Mouse (Mus musculus) spleen, adult 18-20 months (tissue): ENCODE results near the gene Stx1b.
"Not testable (repeated sequence)": the region's sequence is repeated elsewhere in the genome, so short reads cannot be mapped to it uniquely, and the experiment has no call there.

ENCODE experiments used
- DNase-seq, 2 experiments: peaks; one replicate each; pipeline ENCODE4 v3.0.0; 2022; ENCODE audit warnings: mixed read lengths in 2 of 2

Gene Stx1b

DNA sequence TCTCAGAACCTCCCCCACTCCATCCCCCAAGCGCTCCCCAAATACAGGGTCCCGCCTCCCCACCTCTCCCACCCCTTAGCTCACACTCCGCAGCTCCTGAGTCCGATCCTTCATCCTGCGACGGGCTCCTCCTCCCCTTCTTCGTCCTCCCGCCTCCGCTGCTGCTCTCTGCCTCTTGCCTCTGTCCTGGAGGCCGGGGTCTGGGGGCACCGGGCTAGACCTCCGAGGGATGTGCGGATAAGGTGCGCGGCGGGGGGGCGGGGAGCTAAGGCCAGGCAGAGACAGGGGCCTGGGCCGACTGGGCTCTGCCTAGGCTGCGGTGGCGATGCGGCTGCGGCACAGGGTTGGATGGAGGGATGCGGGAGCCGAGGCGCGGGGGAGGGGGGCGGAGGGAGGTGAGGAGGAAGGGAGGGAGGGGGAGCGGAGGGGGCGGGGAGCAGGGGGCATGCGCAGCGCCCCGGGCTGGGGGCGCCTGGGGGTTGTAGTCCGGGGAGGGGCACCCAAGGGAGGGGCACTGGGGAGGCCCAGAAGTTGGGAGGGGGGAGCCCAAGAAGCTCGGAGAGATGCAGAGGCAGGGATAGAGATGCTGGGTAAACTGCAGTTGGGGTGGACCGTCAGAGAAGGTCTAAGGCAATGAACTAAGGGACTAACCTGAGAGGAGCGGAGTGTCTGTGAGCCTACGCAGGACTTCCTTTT, at the start of gene Stx1b, which contains the start of gene Stx4a:
Gene Stx1b, minus strand, starts transcription at position 374 of the 696 bp plus-strand sequence.
Gene Stx4a, plus strand, starts transcription at position 119 of the 696 bp plus-strand sequence.
- DNase-seq, result no peak

DNA sequence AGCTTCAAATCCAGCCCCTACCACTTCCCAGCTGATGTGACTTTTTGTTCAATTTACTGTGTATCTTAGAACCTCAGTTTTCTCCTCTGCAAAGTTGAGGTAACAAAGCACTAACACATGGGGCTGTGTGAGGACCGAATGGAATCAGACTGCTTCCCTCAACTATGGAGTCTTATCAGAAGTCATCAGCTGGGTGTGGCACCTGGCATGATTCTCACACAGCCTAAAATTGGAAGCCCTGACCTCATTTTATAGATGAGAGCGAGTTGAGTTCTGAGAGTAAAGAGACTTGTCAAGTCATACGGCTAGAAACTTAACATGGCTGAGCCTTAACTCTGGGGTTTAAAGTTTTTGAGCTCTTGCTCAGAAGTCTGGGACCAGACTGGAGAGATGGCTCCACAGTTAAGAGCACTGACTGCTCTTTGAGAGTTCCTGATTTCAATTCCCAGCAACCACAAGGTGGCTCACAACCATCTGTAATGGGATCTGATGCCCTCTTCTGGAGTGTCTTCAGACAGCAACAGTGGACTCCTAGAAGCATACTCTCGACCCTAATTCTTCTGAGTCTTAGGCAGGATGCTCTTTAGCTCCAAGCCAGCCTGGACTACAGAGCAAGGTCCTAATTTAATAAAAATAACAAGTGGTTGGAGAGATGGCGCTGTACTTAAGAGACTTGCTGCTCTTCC, 45.9 kb upstream of the Stx1b start:
- DNase-seq, result no peak

GRCm38 (mm10) chr7:127869149-127869810, 44.9 kb upstream of the Stx1b start:
- no peak for DNase-seq

GRCm38 (mm10) chr7:127867641-127868040, 43.3 kb upstream of the Stx1b start:
- DNase-seq, result no peak

DNA sequence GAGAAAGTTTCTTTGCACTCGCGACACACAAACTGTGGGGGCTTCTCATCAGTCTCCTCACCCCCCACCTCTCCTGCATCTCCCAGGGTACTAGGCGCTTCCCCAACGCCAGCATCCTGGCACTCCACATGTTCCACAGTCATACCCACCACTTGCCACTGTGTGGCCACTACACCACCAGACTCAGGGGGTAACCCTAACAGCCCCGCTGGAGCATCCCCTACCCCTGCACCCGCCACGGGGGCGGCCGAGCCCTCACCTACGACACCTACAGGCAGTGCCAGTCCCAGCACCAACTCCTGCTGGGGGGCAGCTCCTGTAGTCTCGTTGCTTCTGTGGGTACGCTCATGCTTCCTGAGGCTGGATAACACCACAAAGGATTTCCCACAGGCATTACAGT, 42.1 kb upstream of the Stx1b start:
- no peak for DNase-seq

DNA sequence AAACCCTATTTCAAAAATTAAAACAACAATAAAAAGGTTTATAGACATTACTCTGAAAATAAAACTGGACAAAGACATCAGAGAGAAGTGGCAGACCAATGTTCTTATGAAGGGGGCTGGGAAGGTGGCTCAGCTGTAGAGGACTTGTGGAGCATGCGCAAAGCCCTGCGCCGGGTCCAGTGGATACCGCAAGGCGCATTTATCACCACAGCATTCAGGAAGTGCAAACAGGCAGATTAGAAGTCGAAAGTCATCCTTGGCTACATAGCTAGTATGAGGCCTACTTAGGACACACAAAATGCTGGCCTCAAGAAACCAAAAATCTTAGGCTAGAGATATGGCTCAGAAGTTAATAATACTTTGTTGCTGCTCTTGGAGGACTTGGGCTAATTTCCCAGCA, 33.9 kb upstream of the Stx1b start:
- no peak for DNase-seq

GRCm38 (mm10) chr7:127850906-127851305, 26.6 kb upstream of the Stx1b start:
- no peak for DNase-seq

DNA sequence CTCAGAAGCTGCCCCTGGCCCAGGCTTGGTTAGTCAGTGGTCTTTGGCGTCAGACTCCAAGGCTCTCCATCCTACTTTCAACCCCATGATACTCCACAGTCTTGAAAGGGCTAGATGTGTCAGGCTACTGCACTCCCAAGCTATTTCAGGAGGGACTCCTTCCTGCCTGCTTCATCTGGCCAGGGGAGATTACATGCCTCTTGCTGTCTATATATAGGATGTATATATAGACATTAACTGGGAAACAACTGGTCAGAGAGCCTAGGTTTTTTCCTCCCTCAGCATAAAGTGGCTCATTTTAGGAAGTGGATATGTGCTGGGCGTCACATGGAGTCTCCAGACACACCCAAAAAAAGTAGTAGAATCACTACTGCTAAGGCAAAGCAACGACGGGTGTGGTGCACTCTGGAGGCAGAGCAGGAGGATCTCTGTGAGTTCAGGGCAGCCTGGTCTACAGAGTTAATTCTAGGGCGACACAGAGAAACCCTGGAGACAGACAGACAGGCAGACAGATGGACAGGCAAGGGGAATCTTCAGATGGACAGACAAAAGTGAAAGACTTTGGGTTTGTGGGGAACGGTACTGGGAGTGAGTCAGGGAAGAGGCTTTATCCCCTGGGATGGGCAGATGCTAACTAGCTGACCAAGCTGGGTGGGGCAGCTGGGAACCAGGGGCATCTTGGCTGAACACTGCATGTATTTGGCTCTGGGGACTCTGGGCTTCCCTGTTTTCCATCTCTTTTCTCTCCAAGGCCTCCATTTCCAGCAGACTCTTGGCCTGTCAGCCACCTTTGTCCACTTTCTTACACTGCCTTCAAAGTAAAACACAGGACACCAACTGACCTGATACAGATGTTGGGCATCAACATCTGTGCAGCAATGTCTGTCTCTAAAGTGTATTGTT, 25.9 kb upstream of the Stx1b start:
- DNase-seq, result no peak

- peak; percentile 67 to 75 for DNase-seq
Measured at GRCm38 (mm10) chr7:127842001-127842718, 17.8 kb upstream of the Stx1b start.

DNA sequence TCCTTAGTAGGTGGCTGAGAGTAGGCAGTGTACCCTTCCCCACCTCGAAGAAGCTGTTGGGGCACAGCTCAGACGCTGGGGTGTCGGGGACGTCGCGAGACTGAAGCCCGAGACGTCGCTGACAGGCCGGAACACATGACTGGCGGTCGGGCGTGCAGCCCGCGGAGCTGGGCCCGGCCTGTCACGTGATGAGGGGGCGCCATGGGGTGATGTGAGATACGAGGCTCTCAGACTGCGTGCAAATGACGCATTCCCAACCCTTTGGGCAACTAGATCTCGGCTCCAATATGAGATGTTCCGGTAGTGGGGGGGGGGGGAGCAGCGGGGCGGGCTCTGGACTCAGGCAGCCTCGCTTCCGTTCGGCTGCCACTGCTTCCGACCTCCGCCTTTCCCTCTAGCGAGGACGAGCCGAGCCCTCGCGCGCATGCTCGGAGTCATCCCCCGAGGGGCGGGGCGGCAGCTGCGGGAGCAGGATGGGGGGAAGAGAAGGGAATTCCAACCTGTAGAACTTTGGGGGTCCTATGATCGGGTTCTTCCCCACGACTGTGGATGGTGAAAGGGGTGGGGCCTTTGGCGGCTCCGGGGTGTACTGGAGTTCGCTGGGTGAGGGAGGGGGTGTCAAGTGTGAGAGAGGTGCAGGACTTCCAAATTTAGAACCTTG, 17.1 kb upstream of the Stx1b start:
- DNase-seq, result peak; percentile 87 to 90

- peak; percentile 44 to 53 for DNase-seq
Measured at GRCm38 (mm10) chr7:127840886-127841285, 16.5 kb upstream of the Stx1b start.

GRCm38 (mm10) chr7:127840031-127840430, 15.7 kb upstream of the Stx1b start:
- not testable (repeated sequence) for DNase-seq

DNA sequence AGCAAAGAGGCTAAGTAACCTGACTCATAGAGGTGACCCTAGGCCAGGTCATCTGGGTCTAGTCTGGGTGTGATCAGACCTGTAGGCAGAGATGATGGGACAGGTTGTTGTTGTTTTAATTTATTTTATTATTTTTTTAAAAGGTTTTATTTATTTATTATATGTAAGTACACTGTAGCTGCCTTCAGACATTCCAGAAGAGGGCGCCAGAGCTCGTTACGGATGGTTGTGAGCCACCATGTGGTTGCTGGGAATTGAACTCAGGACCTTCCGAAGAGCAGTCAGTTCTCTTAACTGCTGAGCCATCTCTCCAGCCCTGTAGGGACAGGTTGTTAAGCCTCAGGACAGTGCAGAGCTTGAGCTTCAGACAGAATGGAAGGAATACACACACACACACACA, 13.5 kb upstream of the Stx1b start:
- DNase-seq, result not testable (repeated sequence)

GRCm38 (mm10) chr7:127837473-127837872, 13.1 kb upstream of the Stx1b start:
- no peak for DNase-seq

- DNase-seq, result no peak
Measured at GRCm38 (mm10) chr7:127835550-127835949, 11.2 kb upstream of the Stx1b start.

- no peak for DNase-seq
Measured at GRCm38 (mm10) chr7:127823236-127824171, 845 bp downstream of the Stx1b start.

- DNase-seq, result no peak
Measured at GRCm38 (mm10) chr7:127822494-127822893, 1.9 kb downstream of the Stx1b start.

- no peak for DNase-seq
Measured at GRCm38 (mm10) chr7:127820836-127821509, 3.4 kb downstream of the Stx1b start.

- DNase-seq, result no peak
Measured at GRCm38 (mm10) chr7:127817776-127818175, 6.6 kb downstream of the Stx1b start.

DNA sequence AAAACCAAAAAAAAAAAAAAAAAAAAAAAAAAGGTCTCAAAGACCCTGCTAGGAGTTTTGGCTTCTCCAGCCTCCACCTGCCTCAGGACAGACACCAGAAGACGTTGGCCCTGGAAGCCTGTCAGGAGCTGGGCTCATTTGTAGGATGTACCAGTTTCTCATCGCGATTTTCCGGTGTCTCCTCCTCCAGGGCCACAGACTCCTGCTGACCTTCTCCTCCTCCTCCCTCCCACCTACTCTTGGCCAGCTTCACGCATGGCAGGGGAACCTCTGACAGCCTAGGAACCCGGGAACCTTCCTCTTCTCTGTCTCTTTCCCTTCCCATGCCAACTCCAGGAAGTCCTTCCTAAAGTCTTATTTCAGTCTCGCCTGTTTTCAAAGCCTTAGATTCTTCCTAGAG, 7.3 kb downstream of the Stx1b start:
- DNase-seq, result no peak
